Mouse (Mus musculus) kidney, adult 2 months (tissue): ENCODE results near the gene Fyttd1.

ENCODE experiments used
- CTCF ChIP-seq: fragments of 200-500 bp; conservative IDR thresholded peaks from 2 replicates; pipeline ENCODE4 v1.5.1; 2011; ENCODE audit warnings: low read depth, mild to moderate bottlenecking, control low read depth, low read length, moderate library complexity, mixed read lengths; ENCODE audit not compliant: insufficient read depth, insufficient read length
- POLR2A ChIP-seq: fragments of 200-500 bp; IDR thresholded peaks from one replicate; pipeline ENCODE4 v1.6.1; 2011; ENCODE audit warnings: low read depth, low read length, control low read depth

- TF ChIP-seq CTCF: no peak
- TF ChIP-seq POLR2A: no peak
Observed at GRCm38 (mm10) chr16:32878157-32878598, 878 bp downstream of the Fyttd1 start.
